In the genomic region with DNA sequence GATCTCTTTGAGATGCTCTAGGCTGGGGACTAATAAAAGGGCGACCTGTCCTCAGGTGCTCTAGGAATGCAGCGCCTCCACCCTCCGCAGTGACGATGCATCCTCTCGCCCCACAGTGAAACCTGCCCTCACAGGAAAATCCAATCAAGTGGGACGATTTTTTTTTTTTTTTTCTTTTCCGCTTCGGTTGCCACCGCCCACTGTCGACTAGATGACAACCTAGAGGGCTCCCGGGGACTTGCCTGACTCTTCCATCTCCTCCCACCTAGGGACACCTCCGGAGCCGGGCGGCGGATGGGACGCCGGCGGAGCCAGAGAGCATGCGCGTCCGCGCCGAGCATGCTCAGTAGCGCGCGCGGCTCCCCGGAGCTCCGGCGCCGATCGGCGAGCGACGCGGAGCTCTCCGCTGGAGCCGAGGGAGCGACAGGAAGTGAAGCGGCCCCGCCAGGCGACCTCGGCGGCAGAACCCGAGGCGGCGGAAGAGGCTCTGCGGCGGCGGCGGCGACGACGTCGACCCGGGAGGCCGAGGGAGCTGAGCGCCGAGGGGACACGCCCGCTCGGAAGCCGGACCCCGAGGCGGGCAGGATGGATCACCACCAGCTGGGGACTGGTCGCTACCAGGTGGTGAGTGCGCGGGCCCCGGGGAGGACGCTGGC, we compare ENCODE assay signal across 8 mouse cellular contexts. TPM values are rescaled to one million over a fixed set of nuclear protein-coding genes. Genes with fewer than 3 reads are reported as not detected.
DNase-seq lines count a peak whose midpoint lies in the region; ATAC-seq and TF ChIP-seq lines count a peak whose summit lies in the region.

A gene (plus strand): TSS at position 195 of the 656 bp plus-strand sequence.

- H3K27me3 ChIP-seq in C2C12 (ENCODE audit: control insufficient read depth, insufficient read depth, insufficient read length) = no peaks in the 10 kb centered on the region
- no peaks in the 10 kb centered on the region for H3K27me3 ChIP-seq in heart, embryonic 11.5 days (ENCODE audit: control insufficient read depth, insufficient read depth, low read length)
- H3K27me3 ChIP-seq in kidney, postnatal 0 days (ENCODE audit: insufficient read depth, low read length) = no peaks in the 10 kb centered on the region
- no peaks in the 10 kb centered on the region for H3K27me3 ChIP-seq in liver, embryonic 13.5 days
- H3K27me3 ChIP-seq in stomach, embryonic 16.5 days (ENCODE audit: control insufficient read depth, insufficient read depth, low read length) = no peaks in the 10 kb centered on the region

- H3K27ac ChIP-seq in heart, embryonic 11.5 days (ENCODE audit: low read depth, low read length) = peak within 1 kb of the TSS; percentile 84
- H3K27ac ChIP-seq in kidney, postnatal 0 days = peak within 1 kb of the TSS; percentile 93
- peak within 1 kb of the TSS; percentile 82 for H3K27ac ChIP-seq in liver, embryonic 13.5 days
- peak within 1 kb of the TSS; percentile 95 for H3K27ac ChIP-seq in stomach, embryonic 16.5 days (ENCODE audit: low read length)

- H3K9ac ChIP-seq in heart, embryonic 11.5 days (ENCODE audit: low read depth, low read length) = peak within 1 kb of the TSS; percentile 95
- peak within 1 kb of the TSS; percentile 95 for H3K9ac ChIP-seq in kidney, postnatal 0 days (ENCODE audit: low read depth, low read length)
- H3K9ac ChIP-seq in liver, embryonic 13.5 days = peak within 1 kb of the TSS; percentile 86
- peak within 1 kb of the TSS; percentile 96 for H3K9ac ChIP-seq in stomach, embryonic 16.5 days (ENCODE audit: low read length)

- H3K9me3 ChIP-seq in heart, embryonic 11.5 days (replicated peaks; ENCODE audit: control insufficient read depth, low read length) = no peaks in the 10 kb centered on the region
- H3K9me3 ChIP-seq in kidney, postnatal 0 days (replicated peaks; ENCODE audit: low read length) = no peaks in the 10 kb centered on the region
- H3K9me3 ChIP-seq in liver, embryonic 13.5 days (replicated peaks) = no peaks in the 10 kb centered on the region
- H3K9me3 ChIP-seq in stomach, embryonic 16.5 days (replicated peaks; ENCODE audit: control insufficient read depth, low read length) = no peaks in the 10 kb centered on the region

- peak; percentile 97 for DNase-seq in brain, adult 2 months (ENCODE audit: low read depth, low spot score)
- peak; percentile 88 for DNase-seq in kidney, postnatal 0 days (ENCODE audit: low spot score)
- peak; percentile 77 for DNase-seq in liver, embryonic 13.5 days
- DNase-seq in neural tube, embryonic 10.5 days (ENCODE audit: extremely low spot score, low spot score) = peak; percentile 84

- H3K4me3 ChIP-seq in C2C12 (ENCODE audit: insufficient read depth, poor library complexity, severe bottlenecking) = peak within 1 kb of the TSS; percentile 49
- H3K4me3 ChIP-seq in heart, embryonic 11.5 days (ENCODE audit: low read depth, low read length) = peak within 1 kb of the TSS; percentile 88
- peak within 1 kb of the TSS; percentile 95 for H3K4me3 ChIP-seq in kidney, postnatal 0 days (replicated peaks; ENCODE audit: low read depth, low read length)
- peak within 1 kb of the TSS; percentile 82 for H3K4me3 ChIP-seq in liver, embryonic 13.5 days (replicated peaks)
- peak within 1 kb of the TSS; percentile 90 for H3K4me3 ChIP-seq in stomach, embryonic 16.5 days (replicated peaks; ENCODE audit: low read length)

- H3K36me3 ChIP-seq in C2C12 (ENCODE audit: control insufficient read depth, insufficient read depth) = no peaks in the 10 kb centered on the region
- H3K36me3 ChIP-seq in heart, embryonic 11.5 days (ENCODE audit: control insufficient read depth, insufficient read depth, low read length) = no peaks in the 10 kb centered on the region
- no peaks in the 10 kb centered on the region for H3K36me3 ChIP-seq in kidney, postnatal 0 days (ENCODE audit: insufficient read depth, low read length)
- H3K36me3 ChIP-seq in liver, embryonic 13.5 days = no peaks in the 10 kb centered on the region
- no peaks in the 10 kb centered on the region for H3K36me3 ChIP-seq in stomach, embryonic 16.5 days (ENCODE audit: control insufficient read depth, insufficient read depth, low read length)

- H3K4me1 ChIP-seq in heart, embryonic 11.5 days (ENCODE audit: control insufficient read depth, insufficient read depth, low read length) = 0 out of 2 replicates have a peak, but pooled peaks cover 2% of the 10 kb centered on the region
- no peaks in the 10 kb centered on the region for H3K4me1 ChIP-seq in kidney, postnatal 0 days (replicated peaks; ENCODE audit: insufficient read depth, low read length)
- H3K4me1 ChIP-seq in liver, embryonic 13.5 days (replicated peaks) = peaks cover 19% of the 10 kb centered on the region
- H3K4me1 ChIP-seq in stomach, embryonic 16.5 days (ENCODE audit: control insufficient read depth, insufficient read depth, low read length) = peaks cover 6% of the 10 kb centered on the region; the same call in 1 of the 2 replicates

- WGBS in heart, embryonic 11.5 days (ENCODE audit: insufficient replicate concordance) = under 1% methylated on average over 68 of the region's 70 CpGs
- WGBS in kidney, postnatal 0 days = under 1% methylated on average over 65 of the region's 70 CpGs
- under 1% methylated on average over 70 of the region's 70 CpGs for WGBS in liver, embryonic 13.5 days (ENCODE audit: insufficient replicate concordance)
- under 1% methylated on average over 68 of the region's 70 CpGs for WGBS in stomach, embryonic 16.5 days

- peak within 1 kb of the TSS; percentile 79 for H3K4me2 ChIP-seq in heart, embryonic 11.5 days
- peak within 1 kb of the TSS; percentile 77 for H3K4me2 ChIP-seq in kidney, postnatal 0 days (ENCODE audit: low read length)
- H3K4me2 ChIP-seq in liver, embryonic 13.5 days = peak within 1 kb of the TSS; percentile 92
- H3K4me2 ChIP-seq in stomach, embryonic 16.5 days (ENCODE audit: low read depth, low read length) = peak within 1 kb of the TSS; percentile 57

- no peak for TF ChIP-seq CTCF in C2C12 (IDR thresholded peaks at IDR 0.05; ENCODE audit: control insufficient read depth, insufficient read depth, insufficient read length)
- TF ChIP-seq CTCF in kidney, postnatal 0 days (IDR thresholded peaks at IDR 0.05; ENCODE audit: low read depth) = no peak

- H3K79me2 ChIP-seq in C2C12 (ENCODE audit: control insufficient read depth, insufficient read depth) = peaks cover 45% of the 10 kb centered on the region

- ATAC-seq in erythroblast, adult 5-6 weeks (replicated peaks; ENCODE audit: low FRiP score, poor library complexity, severe bottlenecking) = peak; percentile 90
- ATAC-seq in heart, embryonic 11.5 days (replicated peaks; ENCODE audit: insufficient number of reproducible peaks, low FRiP score, low TSS enrichment) = peak; percentile 94
- ATAC-seq in kidney, postnatal 0 days (replicated peaks; ENCODE audit: low FRiP score, low read depth) = peak; percentile 94
- peak; percentile 96 for ATAC-seq in liver, embryonic 13.5 days (ENCODE audit: low read depth)
- peak; percentile 96 for ATAC-seq in stomach, embryonic 16.5 days (ENCODE audit: insufficient read depth, low FRiP score)

- H3ac ChIP-seq in C2C12 (ENCODE audit: control insufficient read depth, insufficient read length, low read depth) = peak within 1 kb of the TSS; percentile 90

- H3K79me3 ChIP-seq in C2C12 (ENCODE audit: low read depth) = peaks cover 38% of the 10 kb centered on the region

TF ChIP-seq in C2C12, 6 proteins besides CTCF, POLR2A, EP300 and RAD21:
- TF ChIP-seq MYOG (IDR thresholded peaks at IDR 0.05; ENCODE audit: control insufficient read depth, extremely low read depth, insufficient read length) (no peak), MAX (IDR thresholded peaks at IDR 0.05) (peak; percentile 25)

RNA-seq across cellular contexts. Expression of the gene that starts here (rescaled TPM):
- polyA plus RNA-seq in C2C12 (2012; fragmentation: generic; extraction: Trizol) = 21.6 TPM
- 3.8 and 4.0 TPM in 2 replicates for total RNA-seq in erythroblast, adult 5-6 weeks (2015; ENCODE audit: low replicate concordance)
- 1.5 and 5.4 TPM in 2 replicates for total RNA-seq in erythroblast, adult 5-6 weeks (2017; ENCODE audit: low replicate concordance)
- polyA plus RNA-seq in heart, embryonic 11.5 days (2014; fragmentation: Nextera tagmentation; extraction: Ambion mirVana) = 57.8 and 64.7 TPM in 2 replicates
- polyA plus RNA-seq in kidney, postnatal 0 days (2015; fragmentation: Nextera tagmentation; extraction: Ambion mirVana) = 96.7 and 99.0 TPM in 2 replicates
- polyA plus RNA-seq in liver, embryonic 13.5 days (2015; fragmentation: Nextera tagmentation; extraction: Ambion mirVana) = 18.5 and 23.4 TPM in 2 replicates
- 64.1 and 65.5 TPM in 2 replicates for polyA plus RNA-seq in stomach, embryonic 16.5 days (2015; fragmentation: Nextera tagmentation; extraction: Ambion mirVana)

Comparison
In these comparisons a context has a peak if more than half of its experiments do, and no peak if none do; other contexts are left out.
1. Peak in every context shown above with its lines: DNase-seq, ATAC-seq, H3K4me3 ChIP-seq and H3K27ac ChIP-seq.